Mouse (Mus musculus): ENCODE results near the gene Kctd7. TPM values are rescaled to one million over a fixed set of nuclear protein-coding genes. Genes with fewer than 3 reads are reported as not detected.

Kctd7 gene
- polyA plus RNA-seq, 1 experiment from 2014 or later = 4.3 TPM

- H3K27ac ChIP-seq (ENCODE audit: low read depth, low read length) = no peak overlapping the region
- H3K9ac ChIP-seq (ENCODE audit: low read depth, low read length) = no peak overlapping the region
- no peak overlapping the region for H3K4me2 ChIP-seq (replicated peaks; ENCODE audit: low read depth, low read length)
- WGBS = 67% methylated on average over 4 of the region's 4 CpGs
- no peak overlapping the region for H3K4me3 ChIP-seq (ENCODE audit: low read length)
- H3K36me3 ChIP-seq (ENCODE audit: control insufficient read depth, insufficient read depth, low read length) = no peaks in the 10 kb centered on the region
- no peaks in the 10 kb centered on the region for H3K9me3 ChIP-seq (ENCODE audit: control insufficient read depth, low read length)
- peaks cover 7% of the 10 kb centered on the region for H3K4me1 ChIP-seq (ENCODE audit: control insufficient read depth, insufficient read depth, low read length)
- ATAC-seq (ENCODE audit: low FRiP score, low TSS enrichment) = no peak
- H3K27me3 ChIP-seq (ENCODE audit: control insufficient read depth, insufficient read depth, low read length) = no peaks in the 10 kb centered on the region
Observed at GRCm38 (mm10) chr5:130177871-130178270, 33.2 kb downstream of the Kctd7 start.

- H3K27ac ChIP-seq (ENCODE audit: low read depth, low read length) = no peak overlapping the region
- 69% methylated on average over 7 of the region's 7 CpGs for WGBS
Observed at GRCm38 (mm10) chr5:130180362-130180761, 35.7 kb downstream of the Kctd7 start.

GRCm38 (mm10) chr5:130181740-130182540 is 37.3 kb downstream of the Kctd7 start:
- WGBS = 68% methylated on average over 6 of the region's 6 CpGs
- Histone ChIP-seq H3K27ac (ENCODE audit: low read depth, low read length) (no peak overlapping the region), H3K4me1 (ENCODE audit: control insufficient read depth, insufficient read depth, low read length) (0 out of 2 replicates have a peak, but pooled peaks cover 4% of the 10 kb centered on the region), H3K36me3 (ENCODE audit: control insufficient read depth, insufficient read depth, low read length) (no peaks in the 10 kb centered on the region), H3K4me2 (replicated peaks; ENCODE audit: low read depth, low read length) (no peak overlapping the region), H3K4me3 (ENCODE audit: low read length) (no peak overlapping the region), H3K9ac (ENCODE audit: low read depth, low read length) (no peak overlapping the region), H3K9me3 (ENCODE audit: control insufficient read depth, low read length) (no peaks in the 10 kb centered on the region), H3K27me3 (ENCODE audit: control insufficient read depth, insufficient read depth, low read length) (no peaks in the 10 kb centered on the region)
- ATAC-seq (ENCODE audit: low FRiP score, low TSS enrichment) = no peak

More at GRCm38 (mm10) chr5:130180362-130180761, 35.7 kb downstream of the Kctd7 start:
- Histone ChIP-seq H3K4me3 (ENCODE audit: low read length) (no peak overlapping the region), H3K4me1 (ENCODE audit: control insufficient read depth, insufficient read depth, low read length) (0 out of 2 replicates have a peak, but pooled peaks cover 4% of the 10 kb centered on the region), H3K9me3 (ENCODE audit: control insufficient read depth, low read length) (no peaks in the 10 kb centered on the region), H3K27me3 (ENCODE audit: control insufficient read depth, insufficient read depth, low read length) (no peaks in the 10 kb centered on the region), H3K36me3 (ENCODE audit: control insufficient read depth, insufficient read depth, low read length) (no peaks in the 10 kb centered on the region), H3K4me2 (replicated peaks; ENCODE audit: low read depth, low read length) (no peak overlapping the region), H3K9ac (ENCODE audit: low read depth, low read length) (no peak overlapping the region)
- ATAC-seq (ENCODE audit: low FRiP score, low TSS enrichment) = no peak

GRCm38 (mm10) chr5:130182541-130182821 is 37.8 kb downstream of the Kctd7 start:
- no peak for ATAC-seq (ENCODE audit: low FRiP score, low TSS enrichment)
- H3K4me2 ChIP-seq (replicated peaks; ENCODE audit: low read depth, low read length) = no peak overlapping the region
- no peak overlapping the region for H3K27ac ChIP-seq (ENCODE audit: low read depth, low read length)
- H3K4me1 ChIP-seq (ENCODE audit: control insufficient read depth, insufficient read depth, low read length) = 0 out of 2 replicates have a peak, but pooled peaks cover 4% of the 10 kb centered on the region
- H3K9me3 ChIP-seq (ENCODE audit: control insufficient read depth, low read length) = no peaks in the 10 kb centered on the region
- no peak overlapping the region for H3K4me3 ChIP-seq (ENCODE audit: low read length)
- H3K9ac ChIP-seq (ENCODE audit: low read depth, low read length) = no peak overlapping the region
- no peaks in the 10 kb centered on the region for H3K27me3 ChIP-seq (ENCODE audit: control insufficient read depth, insufficient read depth, low read length)
- WGBS = 79% methylated on average over 3 of the region's 3 CpGs
- H3K36me3 ChIP-seq (ENCODE audit: control insufficient read depth, insufficient read depth, low read length) = peaks cover 3% of the 10 kb centered on the region; the same call in 1 of the 2 replicates

- Histone ChIP-seq H3K9me3 (ENCODE audit: control insufficient read depth, low read length) (no peaks in the 10 kb centered on the region), H3K27ac (ENCODE audit: low read depth, low read length) (no peak overlapping the region), H3K4me3 (ENCODE audit: low read length) (no peak overlapping the region), H3K27me3 (ENCODE audit: control insufficient read depth, insufficient read depth, low read length) (no peaks in the 10 kb centered on the region), H3K9ac (ENCODE audit: low read depth, low read length) (no peak overlapping the region), H3K4me1 (ENCODE audit: control insufficient read depth, insufficient read depth, low read length) (0 out of 2 replicates have a peak, but pooled peaks cover 4% of the 10 kb centered on the region), H3K36me3 (ENCODE audit: control insufficient read depth, insufficient read depth, low read length) (peaks cover 6% of the 10 kb centered on the region; the same call in 1 of the 2 replicates), H3K4me2 (replicated peaks; ENCODE audit: low read depth, low read length) (no peak overlapping the region)
- WGBS = 84% methylated on average over 9 of the region's 9 CpGs
- ATAC-seq (ENCODE audit: low FRiP score, low TSS enrichment) = no peak
Observed at GRCm38 (mm10) chr5:130184193-130184856, 39.7 kb downstream of the Kctd7 start.

- no peaks in the 10 kb centered on the region for H3K27me3 ChIP-seq (ENCODE audit: control insufficient read depth, insufficient read depth, low read length)
- 90% methylated on average over 6 of the region's 6 CpGs for WGBS
- 0 out of 2 replicates have a peak, but pooled peaks cover 4% of the 10 kb centered on the region for H3K4me1 ChIP-seq (ENCODE audit: control insufficient read depth, insufficient read depth, low read length)
- H3K9me3 ChIP-seq (ENCODE audit: control insufficient read depth, low read length) = no peaks in the 10 kb centered on the region
- H3K4me3 ChIP-seq (ENCODE audit: low read length) = no peak overlapping the region
- H3K27ac ChIP-seq (ENCODE audit: low read depth, low read length) = no peak overlapping the region
- peaks cover 16% of the 10 kb centered on the region; the same call in 1 of the 2 replicates for H3K36me3 ChIP-seq (ENCODE audit: control insufficient read depth, insufficient read depth, low read length)
- no peak overlapping the region for H3K4me2 ChIP-seq (replicated peaks; ENCODE audit: low read depth, low read length)
- H3K9ac ChIP-seq (ENCODE audit: low read depth, low read length) = no peak overlapping the region
- no peak for ATAC-seq (ENCODE audit: low FRiP score, low TSS enrichment)
Observed at GRCm38 (mm10) chr5:130185312-130185711, 40.7 kb downstream of the Kctd7 start.

GRCm38 (mm10) chr5:130187383-130187782 is 42.7 kb downstream of the Kctd7 start:
- Histone ChIP-seq H3K36me3 (ENCODE audit: control insufficient read depth, insufficient read depth, low read length) (peaks cover 34% of the 10 kb centered on the region; the same call in 1 of the 2 replicates), H3K4me2 (replicated peaks; ENCODE audit: low read depth, low read length) (no peak overlapping the region), H3K27me3 (ENCODE audit: control insufficient read depth, insufficient read depth, low read length) (no peaks in the 10 kb centered on the region), H3K4me3 (ENCODE audit: low read length) (no peak overlapping the region), H3K4me1 (ENCODE audit: control insufficient read depth, insufficient read depth, low read length) (0 out of 2 replicates have a peak, but pooled peaks cover under 1% of the 10 kb centered on the region), H3K27ac (ENCODE audit: low read depth, low read length) (no peak overlapping the region), H3K9ac (ENCODE audit: low read depth, low read length) (no peak overlapping the region), H3K9me3 (ENCODE audit: control insufficient read depth, low read length) (no peaks in the 10 kb centered on the region)
- WGBS = 71% methylated on average over 7 of the region's 7 CpGs
- no peak; the same call in 1 of the 2 replicates for ATAC-seq (ENCODE audit: low FRiP score, low TSS enrichment)

GRCm38 (mm10) chr5:130190909-130191308 is 46.2 kb downstream of the Kctd7 start:
- ATAC-seq (ENCODE audit: low FRiP score, low TSS enrichment) = no peak
- H3K4me1 ChIP-seq (ENCODE audit: control insufficient read depth, insufficient read depth, low read length) = no peaks in the 10 kb centered on the region
- no peak overlapping the region for H3K4me3 ChIP-seq (ENCODE audit: low read length)
- WGBS = 87% methylated on average over 6 of the region's 6 CpGs
- H3K27me3 ChIP-seq (ENCODE audit: control insufficient read depth, insufficient read depth, low read length) = no peaks in the 10 kb centered on the region
- no peaks in the 10 kb centered on the region for H3K9me3 ChIP-seq (ENCODE audit: control insufficient read depth, low read length)
- H3K36me3 ChIP-seq (ENCODE audit: control insufficient read depth, insufficient read depth, low read length) = peaks cover 43% of the 10 kb centered on the region; the same call in 1 of the 2 replicates
- no peak overlapping the region for H3K9ac ChIP-seq (ENCODE audit: low read depth, low read length)
- H3K4me2 ChIP-seq (replicated peaks; ENCODE audit: low read depth, low read length) = no peak overlapping the region
- no peak overlapping the region for H3K27ac ChIP-seq (ENCODE audit: low read depth, low read length)

GRCm38 (mm10) chr5:130191865-130192264 is 47.2 kb downstream of the Kctd7 start:
- Histone ChIP-seq H3K27me3 (ENCODE audit: control insufficient read depth, insufficient read depth, low read length) (no peaks in the 10 kb centered on the region), H3K9me3 (ENCODE audit: control insufficient read depth, low read length) (no peaks in the 10 kb centered on the region), H3K4me3 (ENCODE audit: low read length) (no peak overlapping the region), H3K4me1 (ENCODE audit: control insufficient read depth, insufficient read depth, low read length) (no peaks in the 10 kb centered on the region), H3K27ac (ENCODE audit: low read depth, low read length) (no peak overlapping the region), H3K4me2 (replicated peaks; ENCODE audit: low read depth, low read length) (no peak overlapping the region), H3K36me3 (ENCODE audit: control insufficient read depth, insufficient read depth, low read length) (peaks cover 43% of the 10 kb centered on the region; the same call in 1 of the 2 replicates), H3K9ac (ENCODE audit: low read depth, low read length) (no peak overlapping the region)
- 66% methylated on average over 6 of the region's 6 CpGs for WGBS
- no peak for ATAC-seq (ENCODE audit: low FRiP score, low TSS enrichment)
